23 mouse cellular contexts compared by ENCODE assay signal in genomic region chr9:57342186-57342585, GRCm38 (mm10).
DNase-seq lines count a peak whose midpoint lies in the region; ATAC-seq and TF ChIP-seq lines count a peak whose summit lies in the region.
"Had no signal": no experiment of that assay in that cellular context is flagged by ENCODE, and none has a peak within 500 bp of the region (broad histone marks: within the 10 kb centered on the region; RNA-seq: fewer than 3 reads in every experiment).

No protein-coding gene starts in this region.

- DNase-seq in liver, postnatal 0 days = no peak
- no peak for DNase-seq in liver
- DNase-seq in stomach, postnatal 0 days (ENCODE audit: low spot score) = no peak
- DNase-seq in lung, postnatal 0 days (ENCODE audit: low spot score) = no peak
- DNase-seq: adrenal gland, adult 2 months; adrenal gland, postnatal 14 days; B cell, adult 2 months; cerebellum, adult 11 months; cerebellum, adult 2 months; cerebellum, adult 9-11 months; cerebellum, postnatal 25 days; gastrocnemius, postnatal 10 days; gastrocnemius, postnatal 36 days; heart, adult 11 months had no signal

- H3K27me3 ChIP-seq in liver, postnatal 0 days (ENCODE audit: insufficient read depth, low read length) = no peaks in the 10 kb centered on the region
- no peaks in the 10 kb centered on the region for H3K27me3 ChIP-seq in intestine, embryonic 15.5 days (replicated peaks)
- no peaks in the 10 kb centered on the region for H3K27me3 ChIP-seq in stomach, postnatal 0 days (ENCODE audit: control insufficient read depth, insufficient read depth, low read length)
- no peaks in the 10 kb centered on the region for H3K27me3 ChIP-seq in lung, postnatal 0 days (replicated peaks; ENCODE audit: insufficient read depth, low read length)
- H3K27me3 ChIP-seq: embryonic facial prominence, embryonic 12.5 days; embryonic facial prominence, embryonic 15.5 days; forebrain, embryonic 12.5 days; forebrain, embryonic 15.5 days; hindbrain, embryonic 13.5 days had no signal

- no peak overlapping the region for H3K4me3 ChIP-seq in liver, postnatal 0 days (ENCODE audit: low read depth, low read length)
- H3K4me3 ChIP-seq in intestine, embryonic 15.5 days (replicated peaks) = no peak overlapping the region
- H3K4me3 ChIP-seq in stomach, postnatal 0 days (ENCODE audit: low read depth, low read length) = no peak overlapping the region
- no peak overlapping the region for H3K4me3 ChIP-seq in lung, postnatal 0 days (ENCODE audit: low read depth, low read length)
- H3K4me3 ChIP-seq: embryonic facial prominence, embryonic 12.5 days; embryonic facial prominence, embryonic 15.5 days; forebrain, embryonic 12.5 days; forebrain, embryonic 15.5 days; hindbrain, embryonic 13.5 days had no signal

- peaks cover 2% of the 10 kb centered on the region; the same call in 1 of the 2 replicates for H3K4me1 ChIP-seq in liver, postnatal 0 days (ENCODE audit: insufficient read depth)
- H3K4me1 ChIP-seq in intestine, embryonic 15.5 days (replicated peaks) = peaks cover 16% of the 10 kb centered on the region
- no peaks in the 10 kb centered on the region; the same call in 1 of the 2 replicates for H3K4me1 ChIP-seq in stomach, postnatal 0 days (replicated peaks; ENCODE audit: control insufficient read depth, insufficient read depth)
- H3K4me1 ChIP-seq in lung, postnatal 0 days (ENCODE audit: insufficient read depth, low read depth, low read length) = no peaks in the 10 kb centered on the region
- H3K4me1 ChIP-seq: embryonic facial prominence, embryonic 12.5 days; embryonic facial prominence, embryonic 15.5 days; forebrain, embryonic 12.5 days; forebrain, embryonic 15.5 days; hindbrain, embryonic 13.5 days had no signal

- no peaks in the 10 kb centered on the region for H3K36me3 ChIP-seq in liver, postnatal 0 days (replicated peaks; ENCODE audit: insufficient read depth, low read length)
- no peaks in the 10 kb centered on the region for H3K36me3 ChIP-seq in intestine, embryonic 15.5 days
- H3K36me3 ChIP-seq in stomach, postnatal 0 days (ENCODE audit: control insufficient read depth, insufficient read depth, low read length) = no peaks in the 10 kb centered on the region
- H3K36me3 ChIP-seq in lung, postnatal 0 days (ENCODE audit: insufficient read depth, low read length) = no peaks in the 10 kb centered on the region
- H3K36me3 ChIP-seq: embryonic facial prominence, embryonic 12.5 days; embryonic facial prominence, embryonic 15.5 days; forebrain, embryonic 12.5 days; forebrain, embryonic 15.5 days; hindbrain, embryonic 13.5 days had no signal

- no peak overlapping the region for H3K27ac ChIP-seq in liver, postnatal 0 days (ENCODE audit: low read depth)
- no peak overlapping the region for H3K27ac ChIP-seq in intestine, embryonic 15.5 days
- no peak overlapping the region for H3K27ac ChIP-seq in stomach, postnatal 0 days (replicated peaks)
- H3K27ac ChIP-seq in lung, postnatal 0 days (ENCODE audit: low read length) = no peak overlapping the region
- H3K27ac ChIP-seq: embryonic facial prominence, embryonic 12.5 days; embryonic facial prominence, embryonic 15.5 days; forebrain, embryonic 12.5 days; forebrain, embryonic 15.5 days; hindbrain, embryonic 13.5 days had no signal

- TF ChIP-seq EP300 in liver, postnatal 0 days (IDR thresholded peaks at IDR 0.05; ENCODE audit: low read depth) = no peak
- TF ChIP-seq EP300 in stomach, postnatal 0 days (optimal IDR thresholded peaks at IDR 0.05) = no peak
- TF ChIP-seq EP300 in lung, postnatal 0 days (IDR thresholded peaks at IDR 0.05) = no peak

- H3K4me2 ChIP-seq in liver, postnatal 0 days (ENCODE audit: low read depth, low read length) = no peak overlapping the region
- no peak overlapping the region for H3K4me2 ChIP-seq in intestine, embryonic 15.5 days (replicated peaks)
- no peak overlapping the region for H3K4me2 ChIP-seq in stomach, postnatal 0 days (replicated peaks; ENCODE audit: low read depth)
- no peak overlapping the region for H3K4me2 ChIP-seq in lung, postnatal 0 days (replicated peaks; ENCODE audit: low read depth, low read length)
- H3K4me2 ChIP-seq: embryonic facial prominence, embryonic 12.5 days; embryonic facial prominence, embryonic 15.5 days; forebrain, embryonic 12.5 days; forebrain, embryonic 15.5 days; heart, embryonic 11.5 days; hindbrain, embryonic 13.5 days had no signal

- 56% methylated on average over 3 of the region's 3 CpGs for WGBS in liver, postnatal 0 days (ENCODE audit: insufficient replicate concordance)
- WGBS in intestine, embryonic 15.5 days = 46% methylated on average over 3 of the region's 3 CpGs
- WGBS in stomach, postnatal 0 days = 61% methylated on average over 3 of the region's 3 CpGs
- WGBS in lung, postnatal 0 days = 74% methylated on average over 3 of the region's 3 CpGs

- no peaks in the 10 kb centered on the region for H3K9me3 ChIP-seq in liver, postnatal 0 days (ENCODE audit: low read length)
- no peaks in the 10 kb centered on the region for H3K9me3 ChIP-seq in intestine, embryonic 15.5 days
- no peaks in the 10 kb centered on the region for H3K9me3 ChIP-seq in stomach, postnatal 0 days (ENCODE audit: control insufficient read depth, low read length)
- no peaks in the 10 kb centered on the region for H3K9me3 ChIP-seq in lung, postnatal 0 days (ENCODE audit: low read length)
- H3K9me3 ChIP-seq: embryonic facial prominence, embryonic 15.5 days; forebrain, embryonic 12.5 days; forebrain, embryonic 15.5 days had no signal

- ATAC-seq in liver, postnatal 0 days = peak; percentile 23; the same call in 1 of the 2 replicates
- peak; percentile 74 for ATAC-seq in intestine, embryonic 15.5 days
- ATAC-seq in stomach, postnatal 0 days (ENCODE audit: low FRiP score, low TSS enrichment) = 0 out of 2 replicates have a peak, but pooled peaks have one; percentile 47
- no peak for ATAC-seq in lung, postnatal 0 days
- ATAC-seq in granulocyte monocyte progenitor cell, adult 5-6 weeks (replicated peaks; ENCODE audit: poor library complexity, severe bottlenecking) = no peak
- ATAC-seq: forebrain, embryonic 15.5 days; hindbrain, embryonic 16.5 days had no signal

- H3K9ac ChIP-seq in liver, postnatal 0 days (replicated peaks) = no peak overlapping the region
- no peak overlapping the region for H3K9ac ChIP-seq in intestine, embryonic 15.5 days
- H3K9ac ChIP-seq in stomach, postnatal 0 days (ENCODE audit: low read length) = no peak overlapping the region
- H3K9ac ChIP-seq in lung, postnatal 0 days (replicated peaks; ENCODE audit: low read depth) = no peak overlapping the region
- H3K9ac ChIP-seq: embryonic facial prominence, embryonic 12.5 days; embryonic facial prominence, embryonic 15.5 days; forebrain, embryonic 12.5 days; forebrain, embryonic 15.5 days; hindbrain, embryonic 13.5 days had no signal

- no peak for TF ChIP-seq CTCF in liver, postnatal 0 days (IDR thresholded peaks at IDR 0.05; ENCODE audit: low read depth)
- no peak for TF ChIP-seq CTCF in stomach, postnatal 0 days (IDR thresholded peaks at IDR 0.05; ENCODE audit: low read depth)
- TF ChIP-seq CTCF in lung, postnatal 0 days (IDR thresholded peaks at IDR 0.05) = no peak

Comparison
In these comparisons a context has a peak if more than half of its experiments do, and no peak if none do; other contexts are left out.
1. ATAC-seq: peak in liver, postnatal 0 days (single experiment), intestine, embryonic 15.5 days (single experiment) and stomach, postnatal 0 days (single experiment); none in lung, postnatal 0 days (single experiment) and granulocyte monocyte progenitor cell, adult 5-6 weeks (single experiment).